Mouse (Mus musculus): ENCODE results near the gene Igsf21.

Gene Igsf21

DNA sequence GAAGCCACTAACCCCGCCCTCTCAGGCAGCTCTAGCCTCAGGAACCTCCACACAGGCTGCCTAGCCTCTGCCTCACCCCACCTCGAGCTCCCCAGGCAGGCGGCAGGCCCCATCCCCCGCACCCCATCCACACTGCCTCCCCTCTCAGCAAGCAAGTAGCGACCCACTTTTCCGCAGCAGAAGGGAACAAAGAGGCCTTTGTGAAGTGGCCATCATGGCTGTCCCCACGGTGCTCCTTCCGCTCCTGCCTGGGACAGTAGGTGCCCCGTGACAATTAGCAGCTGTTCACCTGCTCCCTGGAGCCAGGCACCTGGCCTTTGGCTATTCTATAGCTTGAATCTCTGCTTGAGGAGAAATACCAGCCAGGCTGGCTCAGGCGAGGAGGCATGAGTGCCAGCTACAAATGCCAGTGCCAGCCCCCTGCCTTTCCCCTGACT lies 9.3 kb downstream of the Igsf21 start:
- DNase-seq (ENCODE audit: low read depth, low spot score): no peak

- DNase-seq (ENCODE audit: low read depth, low spot score): no peak
These were observed 11.0 kb downstream of the Igsf21 start for GRCm38 (mm10) chr4:140235361-140236153.

DNA sequence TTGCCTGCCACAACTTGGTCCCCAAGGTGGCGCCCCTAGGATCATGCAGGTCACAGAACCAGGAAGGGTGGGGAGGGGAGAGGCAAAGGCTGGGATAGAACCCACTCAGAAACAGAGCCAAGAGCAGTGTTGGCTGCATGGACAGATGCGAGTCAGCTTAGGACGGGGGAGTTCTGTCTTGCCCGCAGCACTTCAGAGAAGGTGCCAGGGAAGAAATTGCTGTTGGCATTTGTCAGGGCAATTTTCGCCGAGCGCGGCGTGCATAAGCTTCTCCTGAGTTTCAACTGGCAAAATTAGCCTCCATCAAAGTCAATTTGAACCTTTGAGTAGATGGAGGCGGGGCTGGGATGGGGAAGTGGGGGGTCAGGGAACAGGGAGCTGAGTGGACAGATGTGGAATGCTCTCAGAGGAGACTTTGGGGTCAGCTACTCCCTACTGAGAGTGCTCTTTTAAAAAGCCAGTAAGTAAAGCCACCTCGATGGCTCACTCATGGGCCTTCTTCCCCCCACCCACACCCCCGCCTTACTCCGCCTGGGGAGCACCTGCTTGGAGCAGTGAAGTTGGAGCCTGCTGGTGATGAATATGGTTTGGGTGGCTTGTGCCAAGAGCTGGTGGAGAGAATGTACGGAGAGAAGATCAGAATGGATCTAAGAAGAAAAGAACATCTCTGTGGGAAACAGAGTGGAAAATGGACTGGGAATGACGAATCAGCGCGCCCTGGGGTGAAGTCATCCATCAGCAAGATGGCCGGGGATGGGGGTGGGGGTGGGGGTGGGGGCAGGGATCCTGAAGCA lies 12.0 kb downstream of the Igsf21 start:
- no peak for DNase-seq (ENCODE audit: low read depth, low spot score)

DNA sequence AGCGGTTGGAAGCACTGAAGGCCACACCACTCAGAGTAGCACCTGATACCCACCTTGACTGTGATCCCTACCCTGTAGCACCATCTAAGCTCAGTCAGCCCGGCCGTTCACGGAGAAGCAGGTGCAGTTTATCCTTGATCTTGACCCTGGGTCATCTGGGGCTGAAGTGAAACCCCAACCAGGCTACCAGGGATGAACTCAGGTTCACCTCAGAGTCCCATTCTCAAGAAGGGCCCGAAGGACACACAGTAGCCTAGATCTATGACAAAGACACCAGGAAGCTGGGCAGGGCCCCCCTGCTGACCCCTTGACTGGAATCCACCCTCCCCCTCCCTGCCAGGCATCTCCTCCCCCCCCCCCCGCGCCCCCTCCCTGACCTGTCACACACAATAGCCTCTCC lies 18.7 kb downstream of the Igsf21 start:
- DNase-seq (ENCODE audit: low read depth, low spot score): no peak

GRCm38 (mm10) chr4:140225204-140225603 lies 21.4 kb downstream of the Igsf21 start:
- no peak for DNase-seq (ENCODE audit: low read depth, low spot score)

DNA sequence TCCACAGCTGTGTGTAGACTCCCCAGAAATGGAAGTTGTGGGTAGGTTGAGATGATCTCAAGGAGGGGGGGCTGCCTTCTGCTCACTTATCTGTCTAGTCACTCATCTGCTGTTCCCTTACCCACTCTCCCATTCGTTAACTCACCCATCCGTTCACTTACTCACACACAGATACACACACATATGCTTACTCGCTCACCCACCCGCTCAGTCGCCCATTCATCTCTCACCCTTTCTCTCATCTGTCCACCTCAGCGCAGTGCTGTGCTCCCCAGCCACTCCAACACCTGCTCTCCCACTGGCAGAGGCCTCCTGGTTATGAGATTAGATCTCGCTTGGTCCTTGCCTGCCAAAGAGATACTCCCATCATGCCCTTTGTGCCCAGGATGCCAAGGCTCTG lies 22.1 kb downstream of the Igsf21 start:
- DNase-seq (ENCODE audit: low read depth, low spot score): no peak

DNA sequence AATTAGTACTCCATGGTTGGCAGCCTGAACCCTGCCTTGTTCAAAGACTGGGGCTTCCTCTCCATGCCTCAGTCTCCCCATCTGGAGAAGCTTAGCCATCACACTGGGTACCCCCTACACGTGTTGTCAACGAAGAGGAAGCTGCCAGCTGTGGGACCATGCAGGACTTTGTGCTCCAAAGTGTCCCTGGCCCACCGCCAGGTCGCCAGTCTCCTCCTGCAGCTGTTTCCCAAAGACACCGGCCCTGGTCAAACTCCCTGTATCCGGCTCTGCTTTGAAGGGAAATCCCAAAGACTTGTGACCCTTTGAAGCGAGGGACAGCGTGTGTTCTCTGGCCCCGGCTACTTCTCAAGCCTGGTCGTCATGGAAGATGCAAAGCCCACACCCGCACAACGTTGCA lies 23.5 kb downstream of the Igsf21 start:
- no peak for DNase-seq (ENCODE audit: low read depth, low spot score)

GRCm38 (mm10) chr4:140220326-140221093 lies 26.1 kb downstream of the Igsf21 start:
- DNase-seq (ENCODE audit: low read depth, low spot score): no peak

- DNase-seq (ENCODE audit: low read depth, low spot score): no peak
These were observed 27.4 kb downstream of the Igsf21 start for GRCm38 (mm10) chr4:140218853-140219852.

DNA sequence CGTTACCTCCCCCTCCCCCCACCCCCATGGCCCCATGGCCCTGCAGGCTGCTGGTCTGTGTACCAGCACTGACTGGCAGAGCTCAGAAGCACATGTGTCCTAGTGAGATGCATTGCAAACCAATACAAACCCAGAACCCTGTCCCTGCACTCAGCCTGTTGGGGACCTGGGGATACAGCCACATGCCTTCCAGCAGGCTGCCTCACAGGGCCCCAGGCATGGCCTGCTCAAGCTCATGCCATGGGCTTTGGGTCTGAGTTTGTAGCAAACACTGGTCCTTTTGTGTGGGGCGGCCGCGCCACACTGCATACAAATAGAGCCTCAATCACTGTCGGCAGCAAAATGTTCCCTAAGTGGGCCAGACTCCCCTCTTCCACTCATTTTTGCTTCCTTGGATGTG lies 28.2 kb downstream of the Igsf21 start:
- DNase-seq (ENCODE audit: low read depth, low spot score): no peak

- DNase-seq (ENCODE audit: low read depth, low spot score): no peak
These were observed 28.6 kb downstream of the Igsf21 start for GRCm38 (mm10) chr4:140217934-140218333.

DNA sequence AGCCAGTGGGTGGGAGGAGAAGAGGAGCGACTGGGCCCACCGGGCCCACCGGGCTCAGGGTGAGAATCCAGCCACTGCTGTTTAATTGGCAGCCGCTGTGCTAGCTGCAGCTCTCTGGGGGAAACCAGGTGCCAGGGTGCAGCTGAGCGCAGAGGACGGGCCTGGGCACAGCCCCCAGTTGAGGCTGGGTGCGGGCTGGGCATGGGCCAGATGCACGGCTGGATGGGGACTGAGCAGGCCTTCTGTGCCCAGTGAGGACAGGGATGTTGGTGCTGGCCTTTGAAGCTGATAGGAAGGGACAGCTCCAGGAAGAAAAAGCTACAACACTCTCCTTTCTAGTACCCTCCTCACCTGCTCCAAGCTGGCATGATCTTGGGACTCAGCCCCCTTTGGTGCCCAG lies 30.5 kb downstream of the Igsf21 start:
- no peak for DNase-seq (ENCODE audit: low read depth, low spot score)

DNA sequence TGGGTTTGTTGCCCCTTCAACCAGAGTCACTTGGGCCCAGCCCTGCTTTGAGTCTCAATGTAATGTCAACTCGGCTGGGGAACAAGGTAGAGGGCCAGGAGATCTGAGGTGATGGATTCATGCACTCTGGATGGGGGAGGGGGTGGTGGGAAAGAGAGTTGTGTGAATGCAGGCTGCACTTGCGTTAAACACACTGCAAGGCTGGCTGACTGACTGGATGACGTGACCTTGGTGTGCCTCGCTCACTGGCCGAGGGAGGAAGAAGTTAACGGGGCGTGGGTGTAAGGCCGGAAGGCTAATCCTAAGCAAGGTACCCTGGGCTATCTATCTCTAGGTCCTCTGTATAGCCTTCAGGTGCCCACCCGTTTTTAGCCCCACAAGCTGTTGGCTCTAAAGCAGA lies 31.4 kb downstream of the Igsf21 start:
- DNase-seq (ENCODE audit: low read depth, low spot score): no peak

DNA sequence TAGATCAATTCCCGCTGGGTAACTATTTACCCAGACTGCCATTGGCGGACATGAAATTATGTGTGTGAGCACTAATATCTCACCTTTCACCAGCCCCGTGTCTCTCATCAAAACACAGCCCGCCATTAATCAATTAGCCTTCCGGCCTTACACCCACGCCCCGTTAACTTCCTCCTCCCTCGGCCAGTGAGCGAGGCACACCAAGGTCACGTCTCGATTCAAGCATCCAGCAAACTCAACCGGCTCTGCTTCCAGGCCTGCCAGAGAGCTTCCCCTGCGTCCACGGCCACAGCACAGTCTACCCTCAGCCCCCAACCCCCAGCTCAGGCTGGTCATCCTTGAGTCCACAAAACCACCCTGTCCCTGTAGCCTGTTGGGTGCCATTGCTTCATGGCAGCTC lies 32.2 kb downstream of the Igsf21 start:
- no peak for DNase-seq (ENCODE audit: low read depth, low spot score)

DNA sequence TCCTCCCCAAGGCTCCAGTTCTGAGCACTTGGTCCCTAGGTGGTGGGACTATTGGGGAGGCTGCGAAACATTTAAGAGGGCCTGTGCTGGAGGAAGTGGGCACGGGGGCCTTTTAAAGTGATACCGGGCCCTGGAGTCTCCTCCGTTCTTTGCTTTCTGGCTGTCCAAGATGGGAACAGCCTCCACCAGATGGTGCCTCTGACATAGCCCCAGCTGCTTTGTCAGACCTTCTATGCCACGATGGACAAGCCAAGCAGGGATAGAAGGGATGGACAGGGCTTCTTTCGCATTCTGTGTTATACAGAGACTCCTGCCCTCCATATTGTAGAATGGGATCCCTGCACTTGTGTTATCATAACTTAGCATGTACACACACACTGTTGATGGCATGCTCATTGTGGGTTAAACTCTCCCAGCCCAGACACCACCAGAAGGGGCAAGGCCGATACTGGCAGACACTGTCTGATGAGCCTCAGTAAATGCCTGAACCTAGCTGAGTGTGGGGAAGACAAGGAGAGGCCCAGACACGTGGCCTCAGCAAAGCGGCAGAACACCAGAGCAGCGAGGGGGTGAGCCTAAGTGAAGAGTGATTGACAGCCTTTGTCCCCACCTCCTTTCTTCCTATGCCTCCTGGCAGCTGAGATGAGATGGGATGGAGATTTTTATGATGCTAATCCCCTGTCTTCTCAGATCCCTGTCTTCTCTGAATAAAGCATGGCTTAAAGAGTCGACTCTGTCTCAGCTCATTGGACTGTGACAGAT lies 36.3 kb downstream of the Igsf21 start:
- no peak for DNase-seq (ENCODE audit: low read depth, low spot score)

- DNase-seq (ENCODE audit: low read depth, low spot score): no peak
These were observed 40.8 kb downstream of the Igsf21 start for GRCm38 (mm10) chr4:140205811-140206231.

GRCm38 (mm10) chr4:140204775-140205174 lies 41.8 kb downstream of the Igsf21 start:
- DNase-seq (ENCODE audit: low read depth, low spot score): no peak

DNA sequence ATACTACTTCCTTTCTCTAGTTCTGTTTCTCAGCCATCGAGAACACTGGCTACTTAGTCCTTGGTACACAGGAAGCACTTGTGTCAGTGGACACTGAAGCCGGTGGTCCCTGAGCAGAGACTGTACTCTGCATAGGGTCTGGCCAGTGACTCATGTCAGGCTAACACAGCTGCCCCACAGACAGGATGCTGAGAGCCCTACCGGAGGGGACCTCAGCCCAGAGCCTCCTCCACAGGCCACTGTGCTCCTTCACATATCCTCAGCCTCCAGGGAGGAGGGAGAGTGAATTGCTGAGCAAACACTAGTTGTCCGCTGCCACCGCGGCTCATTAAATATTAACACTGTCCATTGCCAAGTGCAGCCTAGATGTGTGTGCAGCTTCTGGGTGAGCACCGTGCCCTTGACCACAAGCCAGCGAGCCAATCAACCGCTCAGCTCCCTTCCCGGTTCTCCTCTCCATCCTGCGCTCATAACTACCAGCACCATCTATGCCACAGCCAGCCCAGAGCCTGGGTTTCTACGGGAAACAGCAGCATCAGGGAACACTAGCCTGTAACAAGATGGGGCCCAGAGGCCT lies 42.8 kb downstream of the Igsf21 start:
- no peak for DNase-seq (ENCODE audit: low read depth, low spot score)

DNA sequence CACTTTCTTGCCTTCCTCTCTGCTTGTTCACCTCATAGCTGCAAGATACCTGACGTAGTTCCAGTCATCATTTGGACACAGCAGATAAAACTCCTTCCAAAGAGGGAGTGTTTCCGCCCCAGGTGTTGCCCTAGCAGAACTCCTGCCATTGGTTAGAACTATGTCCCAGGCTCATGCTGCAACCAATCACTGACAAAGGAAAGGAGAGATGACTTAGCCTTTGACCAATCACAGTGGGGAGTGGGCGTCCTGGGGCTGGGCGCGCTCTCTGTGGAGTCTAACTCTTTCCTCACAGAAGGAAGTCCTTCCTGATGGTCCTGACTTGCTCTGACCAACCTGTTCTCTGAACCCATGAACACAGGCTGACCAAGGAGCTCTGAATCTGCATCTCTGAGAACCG lies 44.4 kb downstream of the Igsf21 start:
- DNase-seq (ENCODE audit: low read depth, low spot score): no peak

GRCm38 (mm10) chr4:140200296-140200695 lies 46.3 kb downstream of the Igsf21 start:
- DNase-seq (ENCODE audit: low read depth, low spot score): no peak

Data from brain, embryonic 18.5 days (tissue).